Mouse (Mus musculus) liver, embryonic 14.5 days (tissue): ENCODE results near the gene Atp2b4. TPM values are rescaled to one million over a fixed set of nuclear protein-coding genes. Genes with fewer than 3 reads are reported as not detected.

Source experiments
- ATAC-seq: fragments of 200-750 bp; cut with Nextera tagmentation; 2 replicates; pipeline ENCODE4 v1.8.0; 2017; ENCODE audit warnings: moderate number of reproducible peaks, mild to moderate bottlenecking, moderate library complexity; ENCODE audit not compliant: insufficient read depth
- DNase-seq, 3 experiments: peaks; one replicate each; pipeline ENCODE4 v3.0.0-alpha.2; 2012 to 2013; ENCODE audit warnings: low read depth in 3 of 3, low spot score in 3 of 3
- H3K27ac ChIP-seq: fragments of 300-500 bp; sonication (generic); 2 replicates; pipeline ENCODE4 v1.5.1; 2014; ENCODE audit warnings: moderate library complexity, mild to moderate bottlenecking, control low read depth, inconsistent platforms
- H3K27me3 ChIP-seq: fragments of 300-500 bp; sonication (generic); 2 replicates; pipeline ENCODE4 v1.6.1; 2014; ENCODE audit warnings: mild to moderate bottlenecking, low read length, moderate library complexity; ENCODE audit not compliant: control insufficient read depth, insufficient read depth
- H3K36me3 ChIP-seq: fragments of 300-500 bp; sonication (generic); replicated peaks from 2 replicates; pipeline ENCODE4 v1.6.1; 2014; ENCODE audit warnings: low read depth; ENCODE audit not compliant: control insufficient read depth, insufficient read depth
- H3K4me1 ChIP-seq, 2 experiments: fragments of 200-500 bp in 1 of 2; fragments of 300-500 bp in 1 of 2; sonication (generic) in 1 of 2; replicated peaks; 2 replicates each; pipeline ENCODE4 v1.6.1; 2012 to 2014; ENCODE audit warnings: antibody characterized with exemption in 1 of 2, inconsistent platforms in 1 of 2, low read length in 1 of 2; ENCODE audit not compliant: control insufficient read depth in 2 of 2, insufficient read depth in 2 of 2
- H3K4me2 ChIP-seq: fragments of 300-500 bp; sonication (generic); 2 replicates; pipeline ENCODE4 v1.6.1; 2014; ENCODE audit warnings: low read depth, mild to moderate bottlenecking, control low read depth, moderate library complexity
- H3K4me3 ChIP-seq, 2 experiments: fragments of 200-500 bp in 1 of 2; fragments of 300-500 bp in 1 of 2; sonication (generic) in 1 of 2; 2 replicates each; pipeline ENCODE4 v1.5.1; 2012 to 2014; ENCODE audit warnings: low read depth in 2 of 2, low read length in 2 of 2, mild to moderate bottlenecking in 2 of 2, control low read depth in 1 of 2, inconsistent platforms in 1 of 2, moderate library complexity in 1 of 2; ENCODE audit not compliant: insufficient read depth in 1 of 2
- H3K9ac ChIP-seq: fragments of 300-500 bp; sonication (generic); replicated peaks from 2 replicates; pipeline ENCODE4 v1.6.1; 2014; ENCODE audit warnings: mild to moderate bottlenecking, control low read depth, moderate library complexity
- H3K9me3 ChIP-seq: fragments of 300-500 bp; sonication (generic); 2 replicates; pipeline ENCODE4 v1.6.1; 2016; ENCODE audit warnings: low read length, mixed read lengths; ENCODE audit not compliant: control insufficient read depth
- CTCF ChIP-seq: IDR thresholded peaks from 2 replicates; pipeline ENCODE4 v1.5.1; 2016; ENCODE audit warnings: antibody characterized with exemption, low read depth, control low read depth
- EP300 ChIP-seq: IDR thresholded peaks from 2 replicates; pipeline ENCODE4 v1.6.1; 2016; ENCODE audit warnings: antibody characterized with exemption, low read depth
- WGBS: fragments of 180-500 bp; shearing (Covaris S2); extraction: QIAGEN DNeasy Blood & Tissue Kit; methylation state at CpG from one replicate; pipeline ENCODE4 v1.1.7; 2014; ENCODE audit not compliant: insufficient replicate concordance; 5-methylcytosine and 5-hydroxymethylcytosine counted together
- polyA plus RNA-seq, 2 experiments: library from polyadenylated mRNA; depleted of rRNA in 1 of 2; stranded (reverse) in 1 of 2; unstranded in 1 of 2; fragments of >200 nt; fragmentation: Nextera tagmentation in 1 of 2; extraction: Ambion mirVana in 1 of 2; gene quantifications; 2 replicates each; pipeline versions ENCODE4 v1.2.1 to v1.2.3; 2012 to 2014

Atp2b4 gene
- polyA plus RNA-seq, 2 experiments, result 16.5 to 33.1 TPM

DNA sequence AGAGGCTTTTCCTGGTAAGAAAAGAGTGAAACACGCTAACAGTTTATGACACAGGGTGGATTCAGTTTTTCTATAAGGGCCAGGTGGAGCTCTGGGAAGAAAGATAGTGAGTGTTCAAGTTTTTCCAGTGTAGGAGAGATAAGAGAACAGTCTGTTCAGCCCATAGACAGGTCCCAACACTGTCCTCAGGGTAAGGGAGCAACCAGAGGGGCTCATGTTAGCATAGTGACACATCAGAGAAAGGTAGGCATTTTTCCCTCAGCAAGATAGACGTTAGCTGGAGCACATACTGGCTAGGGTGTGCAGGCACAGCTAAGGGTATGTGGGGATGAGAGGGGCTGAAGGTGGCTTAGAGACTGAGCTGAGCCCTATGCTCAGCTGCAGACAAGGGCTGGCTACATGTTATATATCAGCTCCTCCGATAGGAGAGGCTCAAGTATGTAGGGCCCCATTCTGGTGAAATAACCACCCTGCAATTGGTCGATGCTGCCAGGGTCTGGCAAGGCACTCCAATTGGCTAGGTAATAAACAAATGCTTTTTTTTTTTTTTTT is 46.4 kb downstream of the Atp2b4 start:
- 9% methylated on average over 4 of the region's 4 CpGs for WGBS
- peaks cover 47 to 68% of the 10 kb centered on the region in 2 experiments for H3K4me1 ChIP-seq
- peaks cover 52% of the 10 kb centered on the region for H3K36me3 ChIP-seq
- no peaks in the 10 kb centered on the region for H3K27me3 ChIP-seq
- peak overlapping the region; percentile 83 for H3K4me2 ChIP-seq
- no peaks in the 10 kb centered on the region for H3K9me3 ChIP-seq
- H3K4me3 ChIP-seq, result peak overlapping the region; percentile 41 to 49
- peak; percentile 68 to 86 (median 75) for DNase-seq
- peak overlapping the region; percentile 97 for H3K27ac ChIP-seq
- H3K9ac ChIP-seq, result peak overlapping the region; percentile 66
- TF ChIP-seq EP300 (peak; percentile 92), CTCF (peak; percentile 51)
- peak; percentile 97 for ATAC-seq

DNA sequence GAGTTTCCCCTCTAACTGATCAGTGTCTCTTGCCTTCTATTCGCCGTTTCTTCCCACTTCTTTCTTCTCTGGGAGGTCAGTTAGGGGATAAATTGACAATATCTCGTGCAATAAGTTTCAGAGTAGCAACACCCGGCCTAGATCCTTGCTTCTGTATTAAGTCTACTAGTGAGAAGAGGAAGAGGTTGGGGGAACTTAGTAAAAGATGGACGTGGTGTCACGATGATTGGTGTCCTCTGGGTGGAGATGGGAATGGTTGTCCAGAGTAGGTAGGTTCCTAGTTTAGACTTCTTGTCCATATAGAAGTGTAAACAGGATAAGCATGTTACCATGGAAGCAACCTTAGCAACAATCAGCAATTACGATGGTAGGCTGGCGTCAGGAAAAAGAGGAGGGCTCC is 47.5 kb downstream of the Atp2b4 start:
- WGBS, result 72% methylated on average over 8 of the region's 8 CpGs
- Histone ChIP-seq H3K27ac (peak overlapping the region; percentile 97), H3K4me3 (peak overlapping the region in 1 of 2 experiments; percentile 41; a peak in 2 of 4 replicates)

DNA sequence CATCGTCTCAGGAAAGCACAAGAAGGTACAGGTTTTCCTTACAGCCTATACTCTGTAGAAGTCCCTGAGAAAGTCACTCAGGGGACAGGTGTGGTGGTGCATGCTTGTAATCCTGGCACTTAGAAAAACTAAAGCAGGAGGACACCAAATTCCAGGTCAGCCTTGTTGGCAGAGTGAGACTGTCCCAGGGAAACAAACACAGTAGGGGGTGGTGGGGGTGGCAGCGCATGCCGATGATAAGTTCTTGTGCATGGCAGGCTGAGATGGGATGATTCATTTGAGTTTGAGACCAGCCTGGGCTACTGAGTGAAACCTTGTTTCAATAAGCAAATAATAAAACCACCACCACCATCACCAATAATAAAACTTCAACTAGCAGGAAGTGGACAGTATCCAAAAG is 49.2 kb downstream of the Atp2b4 start:
- TF ChIP-seq EP300 (no peak), CTCF (no peak)
- no peak overlapping the region; the same call in 1 of the 2 replicates for H3K4me2 ChIP-seq
- H3K27ac ChIP-seq, result no peak overlapping the region
- peaks cover 49 to 61% of the 10 kb centered on the region in 2 experiments for H3K4me1 ChIP-seq
- WGBS, result 85% methylated on average over 3 of the region's 3 CpGs
- no peaks in the 10 kb centered on the region for H3K27me3 ChIP-seq
- ATAC-seq, result no peak
- no peak for DNase-seq
- no peaks in the 10 kb centered on the region for H3K9me3 ChIP-seq
- H3K36me3 ChIP-seq, result peaks cover 64% of the 10 kb centered on the region
- no peak overlapping the region for H3K9ac ChIP-seq
- H3K4me3 ChIP-seq, result no peak overlapping the region

More for the DNA sequence above, 47.5 kb downstream of the Atp2b4 start:
- Histone ChIP-seq H3K27me3 (no peaks in the 10 kb centered on the region), H3K4me1 (peaks cover 47 to 65% of the 10 kb centered on the region in 2 experiments), H3K9ac (peak overlapping the region; percentile 66), H3K9me3 (no peaks in the 10 kb centered on the region), H3K36me3 (peaks cover 63% of the 10 kb centered on the region), H3K4me2 (peak overlapping the region; percentile 83)
- peak in 1 of 3 experiments; percentile 26 for DNase-seq
- TF ChIP-seq CTCF, result no peak
- no peak for ATAC-seq

DNA sequence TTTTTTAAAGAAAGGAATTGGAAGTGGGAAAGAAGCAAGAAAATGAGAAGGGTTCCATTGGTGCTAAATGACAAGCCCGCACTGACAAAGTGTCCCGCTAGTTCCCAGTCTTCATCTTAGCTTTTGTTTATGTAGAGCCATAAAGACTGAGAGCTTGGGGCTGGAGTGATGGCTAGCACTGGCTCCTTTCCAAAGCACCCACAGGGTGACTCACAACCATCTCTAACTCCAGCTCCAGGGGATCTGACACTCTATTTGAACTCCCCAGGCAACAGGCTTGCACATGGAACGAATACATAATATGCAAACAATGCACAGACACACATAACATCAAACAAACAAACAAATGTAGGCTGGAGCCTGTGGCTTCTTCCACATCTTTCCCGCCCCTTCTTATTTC is 50.9 kb downstream of the Atp2b4 start:
- ATAC-seq (no peak), DNase-seq (no peak)
- peaks cover 69% of the 10 kb centered on the region for H3K36me3 ChIP-seq
- H3K4me1 ChIP-seq, result peaks cover 51 to 61% of the 10 kb centered on the region in 2 experiments
- TF ChIP-seq EP300 (no peak), CTCF (no peak)
- no peak overlapping the region for H3K9ac ChIP-seq
- H3K4me2 ChIP-seq, result no peak overlapping the region
- no peak overlapping the region for H3K27ac ChIP-seq
- WGBS, result 84% methylated on average over 4 of the region's 4 CpGs
- no peaks in the 10 kb centered on the region for H3K27me3 ChIP-seq
- H3K9me3 ChIP-seq, result no peaks in the 10 kb centered on the region
- no peak overlapping the region for H3K4me3 ChIP-seq

DNA sequence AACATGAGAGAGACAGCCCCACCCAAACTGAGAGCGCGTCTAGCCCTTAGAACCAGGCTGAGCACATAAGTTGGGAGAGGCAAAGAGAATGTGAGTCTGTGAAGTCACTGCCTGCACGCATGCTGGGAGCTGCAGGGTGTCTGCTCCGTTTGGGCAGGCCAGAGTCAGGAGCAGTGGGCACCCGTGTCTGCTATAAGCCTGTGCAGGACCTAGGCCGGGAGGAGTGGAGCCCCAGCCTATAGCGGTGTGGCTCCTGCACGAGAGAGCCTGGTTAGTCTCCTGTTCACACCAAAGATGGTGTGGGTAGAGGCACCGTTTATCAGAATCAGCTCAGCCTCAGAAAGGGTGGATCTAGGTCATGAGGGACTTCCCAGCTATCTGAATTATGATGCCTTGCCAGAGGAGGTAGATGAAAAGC is 55.8 kb downstream of the Atp2b4 start:
- Histone ChIP-seq H3K27me3 (no peaks in the 10 kb centered on the region), H3K9me3 (no peaks in the 10 kb centered on the region), H3K27ac (peak overlapping the region; percentile 38; the same call in 1 of the 2 replicates), H3K4me2 (peak overlapping the region; percentile 30), H3K4me1 (peaks cover 25 to 27% of the 10 kb centered on the region in 2 experiments), H3K36me3 (peaks cover 72% of the 10 kb centered on the region), H3K9ac (peak overlapping the region; percentile 11), H3K4me3 (no peak overlapping the region)
- DNase-seq, result peak; percentile 34 to 61 (median 40)
- no peak for TF ChIP-seq CTCF
- TF ChIP-seq EP300, result no peak
- ATAC-seq, result peak; percentile 83
- WGBS, result 30% methylated on average over 9 of the region's 9 CpGs
